8 mouse cellular contexts compared by ENCODE assay signal in the genomic region with DNA sequence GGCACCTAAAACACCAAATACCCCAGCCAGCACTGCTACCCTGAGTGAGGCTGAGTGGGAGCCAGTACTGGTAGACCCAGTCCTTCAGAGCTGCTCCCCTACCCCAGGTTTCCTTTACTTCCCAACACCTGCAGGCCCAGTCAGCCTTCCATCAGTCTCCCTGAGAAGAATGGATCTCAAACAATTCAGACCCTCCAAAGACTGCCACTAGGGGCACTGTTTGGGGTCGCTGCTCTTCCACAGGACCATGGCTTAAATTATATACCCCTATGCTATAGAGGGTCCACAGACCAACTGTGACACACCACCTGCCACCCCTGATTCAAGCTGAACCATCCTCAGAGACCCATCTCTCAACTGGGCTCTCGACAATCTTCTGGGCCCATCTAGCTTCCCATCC. TPM values are rescaled to one million over a fixed set of nuclear protein-coding genes. Genes with fewer than 3 reads are reported as not detected.
DNase-seq lines count a peak whose midpoint lies in the region; ATAC-seq lines count a peak whose summit lies in the region.

No protein-coding gene starts in this region.

- no peaks in the 10 kb centered on the region for H3K27me3 ChIP-seq in midbrain, embryonic 11.5 days (ENCODE audit: control insufficient read depth, insufficient read depth, low read length)

- peak overlapping the region; percentile 30 for H3K9ac ChIP-seq in midbrain, embryonic 11.5 days (ENCODE audit: low read length)

- H3K27ac ChIP-seq in midbrain, embryonic 11.5 days (ENCODE audit: low read depth, low read length), result no peak overlapping the region

- peaks cover 21% of the 10 kb centered on the region for H3K4me1 ChIP-seq in midbrain, embryonic 11.5 days (ENCODE audit: control insufficient read depth, insufficient read depth, low read length)

- no peaks in the 10 kb centered on the region for H3K9me3 ChIP-seq in midbrain, embryonic 11.5 days (ENCODE audit: control insufficient read depth, low read length)

- ATAC-seq in granulocyte monocyte progenitor cell, adult 5-6 weeks (replicated peaks; ENCODE audit: poor library complexity, severe bottlenecking), result peak; percentile 17; the same call in 1 of the 2 replicates
- no peak for ATAC-seq in midbrain, embryonic 11.5 days (ENCODE audit: low FRiP score)
- no peak for ATAC-seq in frontal cortex, adult (ENCODE audit: low TSS enrichment)

- no peak overlapping the region for H3K4me2 ChIP-seq in midbrain, embryonic 11.5 days

- no peak overlapping the region for H3K4me3 ChIP-seq in midbrain, embryonic 11.5 days (ENCODE audit: low read depth, low read length)

- no peaks in the 10 kb centered on the region; the same call in 1 of the 2 replicates for H3K36me3 ChIP-seq in midbrain, embryonic 11.5 days (ENCODE audit: control insufficient read depth, insufficient read depth, low read length)

- WGBS in midbrain, embryonic 11.5 days, result 49% methylated on average over 2 of the region's 2 CpGs

- peak; percentile 48 to 65 for DNase-seq in cerebellum, postnatal 10 days
- no peak for DNase-seq in cerebellum, postnatal 25 days
- DNase-seq in 416B (ENCODE audit: low read depth) (peak; percentile 29), MN1 (ENCODE audit: low spot score) (no peak)
- peak; percentile 95 for DNase-seq in midbrain, embryonic 11.5 days (ENCODE audit: low spot score, missing footprints)
- DNase-seq in right cerebral cortex, adult 18-20 months, result no peak

RNA-seq across cellular contexts. Expression of a gene that starts 3.9 kb away (rescaled TPM):
- 29.7 and 32.3 TPM in 2 replicates for total RNA-seq in granulocyte monocyte progenitor cell, adult 5-6 weeks (2014; fragmentation: Nextera tagmentation)
- total RNA-seq in granulocyte monocyte progenitor cell, adult 5-6 weeks (2017), result 11.9 and 17.8 TPM in 2 replicates
- 2.8 and 3.0 TPM in 2 replicates for polyA plus RNA-seq in midbrain, embryonic 11.5 days (2014; fragmentation: Nextera tagmentation; extraction: Ambion mirVana)

RNA-seq across cellular contexts. Expression of a gene that starts 18.1 kb away (rescaled TPM):
- 3.9 and 7.0 TPM in 2 replicates for total RNA-seq in granulocyte monocyte progenitor cell, adult 5-6 weeks (2014; fragmentation: Nextera tagmentation)
- total RNA-seq in granulocyte monocyte progenitor cell, adult 5-6 weeks (2017), result 3.8 and 3.9 TPM in 2 replicates
- polyA plus RNA-seq in midbrain, embryonic 11.5 days (2014; fragmentation: Nextera tagmentation; extraction: Ambion mirVana), result 0.10 and 0.20 TPM in 2 replicates

RNA-seq across cellular contexts. Expression of a gene that starts 18.4 kb away (rescaled TPM):
- 66.1 and 70.9 TPM in 2 replicates for total RNA-seq in granulocyte monocyte progenitor cell, adult 5-6 weeks (2014; fragmentation: Nextera tagmentation)
- 37.8 and 44.3 TPM in 2 replicates for total RNA-seq in granulocyte monocyte progenitor cell, adult 5-6 weeks (2017)
- 152 and 161 TPM in 2 replicates for polyA plus RNA-seq in midbrain, embryonic 11.5 days (2014; fragmentation: Nextera tagmentation; extraction: Ambion mirVana)

RNA-seq across cellular contexts. Expression of a gene that starts 41.3 kb away (rescaled TPM):
- not detected in 2 replicates for total RNA-seq in granulocyte monocyte progenitor cell, adult 5-6 weeks (2014; fragmentation: Nextera tagmentation)
- total RNA-seq in granulocyte monocyte progenitor cell, adult 5-6 weeks (2017), result not detected in 2 replicates
- not detected in 2 replicates for polyA plus RNA-seq in midbrain, embryonic 11.5 days (2014; fragmentation: Nextera tagmentation; extraction: Ambion mirVana)

RNA-seq across cellular contexts. Expression of a gene that starts 45.3 kb away (rescaled TPM):
- total RNA-seq in granulocyte monocyte progenitor cell, adult 5-6 weeks (2014; fragmentation: Nextera tagmentation), result 24.2 and 40.8 TPM in 2 replicates
- 19.6 TPM in 2 replicates for total RNA-seq in granulocyte monocyte progenitor cell, adult 5-6 weeks (2017)
- 44.6 and 46.1 TPM in 2 replicates for polyA plus RNA-seq in midbrain, embryonic 11.5 days (2014; fragmentation: Nextera tagmentation; extraction: Ambion mirVana)

Comparison
In these comparisons a context has a peak if more than half of its experiments do, and no peak if none do; other contexts are left out.
1. DNase-seq: peak in cerebellum, postnatal 10 days (2 of 2), 416B (single experiment) and midbrain, embryonic 11.5 days (single experiment); none in cerebellum, postnatal 25 days (0 of 2), MN1 (single experiment) and right cerebral cortex, adult 18-20 months (single experiment).